Mouse (Mus musculus) mature B cell (primary cell): ENCODE data around the gene Dhrs3.

Source experiments
- in situ Hi-C: fragments of 300-500 bp; cut with MboI; formaldehyde crosslinking; loops from 2 replicates; pipeline ENCODE4 v1.14.3; 2019

Dhrs3 gene

GRCm38 (mm10) chr4:144934501-144934900, 41.9 kb downstream of the Dhrs3 start:
- in situ Hi-C loops: no loop called here

GRCm38 (mm10) chr4:144936563-144937154, 44.0 kb downstream of the Dhrs3 start:
- in situ Hi-C loops: no loop called here

GRCm38 (mm10) chr4:144939847-144940411, 47.3 kb downstream of the Dhrs3 start:
- in situ Hi-C loops: no loop called here

- in situ Hi-C loops: no loop called here
Measured at GRCm38 (mm10) chr4:144940796-144941462, 48.3 kb downstream of the Dhrs3 start.

GRCm38 (mm10) chr4:144942433-144942832, 49.8 kb downstream of the Dhrs3 start:
- in situ Hi-C loops: no loop called here

- in situ Hi-C loops: no loop called here
Measured at GRCm38 (mm10) chr4:144943273-144943672, 50.6 kb downstream of the Dhrs3 start.

GRCm38 (mm10) chr4:144947738-144948390, 55.2 kb downstream of the Dhrs3 start:
- in situ Hi-C loops: no loop called here

- in situ Hi-C loops: no loop called here
Measured at GRCm38 (mm10) chr4:144949441-144950326, 57.1 kb downstream of the Dhrs3 start.

- in situ Hi-C loops: no loop called here
Measured at GRCm38 (mm10) chr4:144950327-144950711, 57.7 kb downstream of the Dhrs3 start.

- in situ Hi-C loops: no loop called here
Measured at GRCm38 (mm10) chr4:144950883-144951282, 58.3 kb downstream of the Dhrs3 start.

- in situ Hi-C loops: no loop called here
Measured at GRCm38 (mm10) chr4:144951859-144952258, 59.2 kb downstream of the Dhrs3 start.

- in situ Hi-C loops: no loop called here
Measured at GRCm38 (mm10) chr4:144953421-144953820, 60.8 kb downstream of the Dhrs3 start.

GRCm38 (mm10) chr4:144955863-144956262, 63.2 kb downstream of the Dhrs3 start:
- in situ Hi-C loops: no loop called here

- in situ Hi-C loops: no loop called here
Measured at GRCm38 (mm10) chr4:144956293-144956692, 63.7 kb downstream of the Dhrs3 start.

- in situ Hi-C loops: no loop called here
Measured at GRCm38 (mm10) chr4:144957186-144957585, 64.6 kb downstream of the Dhrs3 start.

- in situ Hi-C loops: no loop called here
Measured at GRCm38 (mm10) chr4:144957721-144958120, 65.1 kb downstream of the Dhrs3 start.

GRCm38 (mm10) chr4:144960188-144960904, 67.7 kb downstream of the Dhrs3 start:
- in situ Hi-C loops: no loop called here

- in situ Hi-C loops: no loop called here
Measured at GRCm38 (mm10) chr4:144961232-144961631, 68.6 kb downstream of the Dhrs3 start.

GRCm38 (mm10) chr4:144961696-144962095, 69.1 kb downstream of the Dhrs3 start:
- in situ Hi-C loops: no loop called here

- in situ Hi-C loops: no loop called here
Measured at GRCm38 (mm10) chr4:144965255-144965654, 72.6 kb downstream of the Dhrs3 start.

GRCm38 (mm10) chr4:144968371-144968770, 75.7 kb downstream of the Dhrs3 start:
- in situ Hi-C loops: no loop called here
